Mouse (Mus musculus) MEL (cell line): ENCODE results near the gene Asf1b. TPM values are rescaled to one million over a fixed set of nuclear protein-coding genes. Genes with fewer than 3 reads are reported as not detected.

Source experiments
- DNase-seq: peaks from one replicate; pipeline ENCODE4 v3.0.0; 2011; ENCODE audit warnings: low read depth, low spot score
- H3K27ac ChIP-seq: 2 replicates; pipeline ENCODE4 v1.5.1; 2012; ENCODE audit warnings: low read depth, mild to moderate bottlenecking, control low read depth, low read length, moderate library complexity; ENCODE audit not compliant: control insufficient read depth
- H3K27me3 ChIP-seq, 2 experiments: fragments of 150-350 bp in 1 of 2; sonication (generic) in 1 of 2; 2 replicates each; pipeline ENCODE4 v1.6.1; 2012; ENCODE audit warnings: low read length in 2 of 2, mild to moderate bottlenecking in 2 of 2, improper control_type of control experiment in 1 of 2, moderate library complexity in 1 of 2; ENCODE audit not compliant: insufficient read depth in 2 of 2, control insufficient read depth in 1 of 2
- H3K36me3 ChIP-seq, 2 experiments: 2 replicates each; pipeline ENCODE4 v1.6.1; 2012 to 2014; ENCODE audit warnings: low read length in 2 of 2, improper control_type of control experiment in 1 of 2, inconsistent platforms in 1 of 2, mild to moderate bottlenecking in 1 of 2; ENCODE audit not compliant: insufficient read depth in 2 of 2, control insufficient read depth in 1 of 2
- H3K4me1 ChIP-seq, 2 experiments: fragments of 150-350 bp in 1 of 2; sonication (generic) in 1 of 2; 2 replicates each; pipeline ENCODE4 v1.6.1; 2012; ENCODE audit warnings: low read length in 2 of 2, improper control_type of control experiment in 1 of 2, mild to moderate bottlenecking in 1 of 2; ENCODE audit not compliant: insufficient read depth in 2 of 2, control insufficient read depth in 1 of 2
- H3K4me3 ChIP-seq, 2 experiments: fragments of 150-350 bp in 1 of 2; sonication (generic) in 1 of 2; 2 replicates each; pipeline ENCODE4 v1.5.1; 2012; ENCODE audit warnings: low read depth in 2 of 2, low read length in 2 of 2, mild to moderate bottlenecking in 2 of 2, moderate library complexity in 2 of 2, control low read depth in 1 of 2, improper control_type of control experiment in 1 of 2; ENCODE audit not compliant: control insufficient read depth in 1 of 2, insufficient read depth in 1 of 2
- H3K79me2 ChIP-seq: 2 replicates; pipeline ENCODE4 v1.6.1; 2012; ENCODE audit warnings: mild to moderate bottlenecking, low read length, moderate library complexity; ENCODE audit not compliant: control insufficient read depth, poor library complexity, insufficient read depth
- H3K9ac ChIP-seq: 2 replicates; pipeline ENCODE4 v1.6.1; 2012; ENCODE audit warnings: low read depth, mild to moderate bottlenecking, control low read depth, low read length, moderate library complexity; ENCODE audit not compliant: control insufficient read depth, poor library complexity, severe bottlenecking
- H3K9me3 ChIP-seq: fragments of 150-350 bp; sonication (generic); replicated peaks from 2 replicates; pipeline ENCODE4 v1.6.1; 2012; ENCODE audit warnings: mild to moderate bottlenecking, low read length, improper control_type of control experiment, moderate library complexity; ENCODE audit not compliant: insufficient read depth
- BHLHE40 ChIP-seq: IDR thresholded peaks from 2 replicates; pipeline ENCODE4 v1.6.1; 2012; ENCODE audit warnings: low read depth, mild to moderate bottlenecking, inconsistent platforms, low read length, improper control_type of control experiment, borderline replicate concordance
- CTCF ChIP-seq, 3 experiments: IDR thresholded peaks in 2 of 3; conservative IDR thresholded peaks in 1 of 3; 2 replicates each; pipeline ENCODE4 v1.5.1; 2011 to 2012; ENCODE audit warnings: low read length in 3 of 3, low read depth in 2 of 3, mild to moderate bottlenecking in 2 of 3, improper control_type of control experiment in 1 of 3, inconsistent platforms in 1 of 3, mixed read lengths in 1 of 3, moderate library complexity in 1 of 3; ENCODE audit not compliant: control insufficient read depth in 1 of 3, insufficient read depth in 1 of 3, poor library complexity in 1 of 3, severe bottlenecking in 1 of 3
- ELF1 ChIP-seq: IDR thresholded peaks from 2 replicates; pipeline ENCODE4 v1.6.1; 2014; ENCODE audit warnings: low read depth, mild to moderate bottlenecking, inconsistent platforms, low read length, improper control_type of control experiment, moderate library complexity
- ETS1 ChIP-seq: IDR thresholded peaks from 2 replicates; pipeline ENCODE4 v1.6.1; 2012; ENCODE audit warnings: low read depth, mild to moderate bottlenecking, inconsistent platforms, low read length, improper control_type of control experiment, moderate library complexity
- HCFC1 ChIP-seq: IDR thresholded peaks from 2 replicates; pipeline ENCODE4 v1.6.1; 2012; ENCODE audit warnings: low read depth, mild to moderate bottlenecking, inconsistent platforms, low read length, improper control_type of control experiment, moderate library complexity
- JUND ChIP-seq: IDR thresholded peaks from 2 replicates; pipeline ENCODE4 v1.6.1; 2011; ENCODE audit warnings: low read depth, mild to moderate bottlenecking, improper control_type of control experiment, low read length
- KAT2A ChIP-seq: conservative IDR thresholded peaks from 2 replicates; pipeline ENCODE4 v1.6.1; 2012; ENCODE audit warnings: low read depth, low read length, improper control_type of control experiment, inconsistent platforms
- MAFK ChIP-seq: IDR thresholded peaks from 2 replicates; pipeline ENCODE4 v1.6.1; 2011; ENCODE audit warnings: low read depth, mild to moderate bottlenecking, low read length, improper control_type of control experiment, borderline replicate concordance
- MEF2A ChIP-seq: IDR thresholded peaks from 2 replicates; pipeline ENCODE4 v1.6.1; 2014; ENCODE audit warnings: low read depth, mild to moderate bottlenecking, inconsistent platforms, low read length, improper control_type of control experiment; ENCODE audit not compliant: poor library complexity, insufficient replicate concordance, severe bottlenecking; ENCODE audit errors: extremely low read depth
- MXI1 ChIP-seq: IDR thresholded peaks from 2 replicates; pipeline ENCODE4 v1.6.1; 2011; ENCODE audit warnings: mild to moderate bottlenecking, low read depth, low read length, improper control_type of control experiment
- MYC ChIP-seq: IDR thresholded peaks from 2 replicates; pipeline ENCODE4 v1.6.1; 2011; ENCODE audit warnings: low read depth, mild to moderate bottlenecking, low read length, improper control_type of control experiment, moderate library complexity
- NELFE ChIP-seq: IDR thresholded peaks from 2 replicates; pipeline ENCODE4 v1.6.1; 2011; ENCODE audit warnings: low read depth, low read length, improper control_type of control experiment
- POLR2A ChIP-seq, 2 experiments: IDR thresholded peaks; 2 replicates each; pipeline ENCODE4 v1.6.1; 2011 to 2012; ENCODE audit warnings: low read length in 2 of 2, mild to moderate bottlenecking in 2 of 2, control low read depth in 1 of 2, improper control_type of control experiment in 1 of 2, low read depth in 1 of 2, moderate library complexity in 1 of 2; ENCODE audit not compliant: control insufficient read depth in 1 of 2, insufficient read depth in 1 of 2, poor library complexity in 1 of 2
- POLR2AphosphoS5 ChIP-seq: IDR thresholded peaks from 2 replicates; pipeline ENCODE4 v1.6.1; 2012; ENCODE audit warnings: low read depth, borderline replicate concordance, mild to moderate bottlenecking, inconsistent platforms, low read length, moderate library complexity, mixed read lengths
- RAD21 ChIP-seq: IDR thresholded peaks from 2 replicates; pipeline ENCODE4 v1.6.1; 2011; ENCODE audit warnings: mild to moderate bottlenecking, low read depth, low read length, improper control_type of control experiment
- SIN3A ChIP-seq: IDR thresholded peaks from 2 replicates; pipeline ENCODE4 v1.6.1; 2012; ENCODE audit warnings: low read length, improper control_type of control experiment, inconsistent platforms
- SMC3 ChIP-seq: IDR thresholded peaks from 2 replicates; pipeline ENCODE4 v1.6.1; 2011; ENCODE audit warnings: low read depth, low read length, improper control_type of control experiment
- TBP ChIP-seq: IDR thresholded peaks from 2 replicates; pipeline ENCODE4 v1.8.0; 2011; ENCODE audit warnings: low read depth, low read length, improper control_type of control experiment
- TCF12 ChIP-seq: IDR thresholded peaks from 2 replicates; pipeline ENCODE4 v1.6.1; 2014; ENCODE audit warnings: low read depth, mild to moderate bottlenecking, inconsistent platforms, low read length, improper control_type of control experiment, moderate library complexity
- UBTF ChIP-seq: IDR thresholded peaks from 2 replicates; pipeline ENCODE4 v1.6.1; 2012; ENCODE audit warnings: low read depth, mild to moderate bottlenecking, inconsistent platforms, low read length, improper control_type of control experiment, moderate library complexity, borderline replicate concordance; ENCODE audit not compliant: insufficient read depth
- USF1 ChIP-seq: IDR thresholded peaks from 2 replicates; pipeline ENCODE4 v1.6.1; 2014; ENCODE audit warnings: low read depth, mild to moderate bottlenecking, inconsistent platforms, low read length, improper control_type of control experiment, moderate library complexity
- USF2 ChIP-seq, 2 experiments: IDR thresholded peaks; 2 replicates each; pipeline ENCODE4 v1.6.1; 2011 to 2012; ENCODE audit warnings: improper control_type of control experiment in 2 of 2, low read length in 2 of 2, borderline replicate concordance in 1 of 2, inconsistent platforms in 1 of 2, low read depth in 1 of 2, mild to moderate bottlenecking in 1 of 2; ENCODE audit not compliant: insufficient read depth in 1 of 2
- ZC3H11A ChIP-seq: IDR thresholded peaks from 2 replicates; pipeline ENCODE4 v1.6.1; 2012; ENCODE audit warnings: low read depth, mild to moderate bottlenecking, inconsistent platforms, low read length, improper control_type of control experiment
- ZNF384 ChIP-seq: IDR thresholded peaks from 2 replicates; pipeline ENCODE4 v1.6.1; 2012; ENCODE audit warnings: low read depth, mild to moderate bottlenecking, inconsistent platforms, low read length, improper control_type of control experiment
- polyA plus RNA-seq, 2 experiments: library from polyadenylated mRNA; stranded (reverse) in 1 of 2; unstranded in 1 of 2; fragments of >175 nt in 1 of 2; fragments of >200 nt in 1 of 2; gene quantifications; 2 replicates each; pipeline versions ENCODE4 v1.2.1 to v1.2.4; 2012; ENCODE audit warnings: low replicate concordance in 2 of 2, low read depth in 1 of 2; ENCODE audit not compliant: insufficient read length in 2 of 2, insufficient read depth in 1 of 2, missing spikeins in 1 of 2
- total RNA-seq: library from RNA; depleted of rRNA; stranded (reverse); fragments of 300-350 nt; gene quantifications from 2 replicates; pipeline ENCODE4 v1.2.3, GENCODE M21; 2012

Gene Asf1b
- total and polyA plus RNA-seq, 3 experiments = 84.3 to 137 (median 113) TPM

DNA sequence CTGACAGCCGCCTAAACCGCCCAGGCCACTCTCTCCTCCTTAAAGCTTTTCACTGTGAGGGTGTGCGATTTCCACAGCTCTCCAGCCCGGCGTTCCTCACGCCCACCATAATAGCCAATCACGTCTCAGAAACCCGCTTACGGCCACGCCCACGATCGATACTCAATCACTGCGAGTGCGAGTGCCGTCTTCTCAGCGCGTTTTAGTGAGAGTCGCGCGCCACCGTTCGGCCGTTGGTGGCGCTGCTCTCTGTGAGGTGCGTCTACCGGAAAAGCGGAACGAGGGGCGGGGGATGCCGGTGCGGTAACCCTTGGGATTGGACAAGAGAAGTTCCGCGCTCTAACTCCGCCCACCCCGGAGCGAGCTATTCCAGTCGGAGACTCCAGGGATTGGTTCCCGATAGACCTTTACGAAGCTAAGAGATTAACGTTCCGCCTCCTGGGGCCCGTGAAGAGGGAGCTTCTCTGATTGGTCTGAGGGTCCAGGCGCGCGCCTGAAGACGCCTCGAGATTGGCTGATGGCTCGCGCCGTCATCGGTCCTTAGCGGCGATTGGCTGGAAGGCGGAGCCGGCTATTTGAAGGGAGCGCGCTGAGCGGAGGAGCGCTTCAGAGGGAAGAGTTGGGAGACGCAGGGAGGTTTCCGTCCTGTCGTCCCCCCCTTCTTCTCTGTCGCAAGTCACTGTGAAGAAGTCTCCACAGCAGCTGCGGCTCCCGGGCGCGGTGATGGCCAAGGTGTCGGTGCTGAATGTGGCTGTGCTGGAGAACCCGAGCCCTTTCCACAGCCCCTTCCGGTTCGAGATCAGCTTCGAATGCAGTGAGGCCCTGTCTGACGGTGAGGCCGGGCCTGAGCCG, at the start of gene Asf1b, which contains the start of gene Gm10644 (continued):
- TF ChIP-seq ZC3H11A (peak; percentile 55), MEF2A (no peak), SMC3 (peak; percentile 67), TBP (peak; percentile 83), NELFE (peak; percentile 85)

DNA sequence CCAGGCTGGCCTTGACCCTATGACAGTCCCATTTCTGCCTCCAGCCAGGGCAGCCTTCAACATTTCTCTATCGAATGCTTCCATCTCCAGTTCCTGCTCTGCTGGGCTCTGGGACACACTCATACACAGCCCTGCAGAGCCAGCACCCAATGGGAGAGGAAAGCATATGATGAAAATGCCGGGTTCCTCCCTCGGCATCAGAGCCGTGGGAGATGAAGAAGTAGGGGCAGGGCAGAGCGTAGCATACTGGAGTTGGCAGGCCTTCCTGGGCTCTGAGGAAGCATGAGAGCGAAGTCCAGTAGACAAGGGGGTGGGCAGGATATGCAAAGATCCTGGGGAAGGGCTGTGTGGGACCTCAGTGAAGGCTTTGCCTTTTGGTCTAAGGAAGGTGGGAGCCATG, 46.7 kb upstream of the Asf1b start:
- DNase-seq = no peak
- Histone ChIP-seq H3K4me1 (peaks cover 5 to 20% of the 10 kb centered on the region in 2 experiments; a peak in 3 of 4 replicates), H3K9me3 (no peaks in the 10 kb centered on the region), H3K79me2 (peaks cover 8% of the 10 kb centered on the region), H3K27me3 (no peaks in the 10 kb centered on the region), H3K9ac (no peak overlapping the region), H3K27ac (no peak overlapping the region), H3K4me3 (no peak overlapping the region), H3K36me3 (peaks cover 0 to 9% of the 10 kb centered on the region in 2 experiments; a peak in 2 of 4 replicates)
- TF ChIP-seq ETS1 (no peak), TCF12 (no peak), JUND (no peak), SMC3 (no peak), HCFC1 (no peak), RAD21 (no peak), BHLHE40 (no peak), NELFE (no peak), USF1 (no peak), POLR2A (IDR thresholded peaks at IDR 0.05; ENCODE audit: control insufficient read depth in 1 of 2, insufficient read depth in 1 of 2, low read depth in 1 of 2, low read length in 2 of 2, poor library complexity in 1 of 2) (no peak), TBP (no peak), ZNF384 (no peak)
- TF ChIP-seq, all 39 proteins: peak for 0

DNA sequence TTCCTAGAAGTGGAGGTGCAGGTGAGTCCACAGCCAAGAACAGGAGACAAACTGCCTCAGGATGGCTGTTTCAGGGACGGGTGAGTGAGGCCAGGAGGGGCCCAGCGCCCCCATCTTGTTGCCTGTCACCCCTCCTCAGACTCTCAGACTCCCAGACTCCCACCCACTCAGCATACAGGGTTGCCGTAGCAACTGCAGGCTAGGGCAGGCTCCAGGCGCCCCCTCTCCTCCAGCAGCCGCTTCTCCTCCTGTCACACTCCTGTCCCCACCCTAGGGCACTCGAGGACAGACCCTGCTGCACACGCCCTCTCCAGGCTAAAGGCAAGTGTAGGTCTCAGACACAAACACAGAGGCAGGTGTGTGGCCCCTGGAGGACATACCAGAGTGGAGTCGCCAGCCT, 46.0 kb upstream of the Asf1b start:
- peaks cover 0 to 17% of the 10 kb centered on the region in 2 experiments; a peak in 2 of 4 replicates for H3K36me3 ChIP-seq
- no peak overlapping the region for H3K27ac ChIP-seq
- peaks cover 8% of the 10 kb centered on the region for H3K79me2 ChIP-seq
- no peak for DNase-seq
- no peak overlapping the region for H3K9ac ChIP-seq
- H3K4me1 ChIP-seq = peaks cover 6 to 27% of the 10 kb centered on the region in 2 experiments
- TF ChIP-seq MAFK = no peak
- TF ChIP-seq SIN3A = no peak
- TF ChIP-seq MYC = no peak
- no peak for TF ChIP-seq POLR2AphosphoS5
- TF ChIP-seq TCF12 = no peak
- TF ChIP-seq ELF1 = no peak
- TF ChIP-seq USF2 (IDR thresholded peaks at IDR 0.05; ENCODE audit: borderline replicate concordance in 1 of 2, insufficient read depth in 1 of 2, low read depth in 1 of 2, low read length in 2 of 2) = no peak
- no peak for TF ChIP-seq MXI1
- TF ChIP-seq CTCF (IDR thresholded peaks at IDR 0.05 in 2 of 3, conservative IDR thresholded peaks at IDR 0.05 in 1 of 3; ENCODE audit: control insufficient read depth in 1 of 3, insufficient read depth in 1 of 3, low read depth in 2 of 3, low read length in 3 of 3, poor library complexity in 1 of 3, severe bottlenecking in 1 of 3) = no peak
- TF ChIP-seq KAT2A = no peak
- TF ChIP-seq UBTF = no peak
- no peak for TF ChIP-seq TBP
- no peak overlapping the region for H3K4me3 ChIP-seq
- H3K9me3 ChIP-seq = no peaks in the 10 kb centered on the region
- no peaks in the 10 kb centered on the region for H3K27me3 ChIP-seq
